ENCODE assay signal across 10 mouse cellular contexts in the genomic region with DNA sequence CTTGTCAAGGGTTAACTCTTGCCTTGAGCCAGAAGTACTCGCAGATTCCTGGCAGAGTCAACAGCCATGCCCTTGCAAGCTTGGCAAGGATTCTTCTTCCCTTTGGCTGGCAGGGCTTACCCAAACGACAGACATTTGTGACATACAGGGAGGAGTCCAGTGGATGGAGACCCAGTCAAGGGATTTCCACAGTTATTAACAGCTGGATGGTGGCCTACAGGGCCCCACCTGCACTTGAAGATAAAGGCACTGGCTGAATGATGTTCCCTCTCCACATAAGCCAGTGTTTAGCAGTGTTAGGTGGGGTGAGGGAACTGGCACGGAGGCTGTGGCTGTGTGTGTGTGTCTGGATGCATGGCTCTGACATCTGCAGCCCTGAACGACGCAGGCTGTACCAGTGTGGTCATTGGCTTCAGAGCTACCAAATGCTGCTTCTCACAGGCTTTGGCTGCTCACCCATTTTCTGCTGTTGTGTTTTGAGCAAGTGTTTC.
A peak's percentile ranks its signal among the peaks of the same experiment; 100 is the strongest.
DNase-seq lines count a peak whose midpoint lies in the region; ATAC-seq and TF ChIP-seq lines count a peak whose summit lies in the region.
"Had no signal": no experiment of that assay in that cellular context is flagged by ENCODE, and none has a peak within 500 bp of the region (broad histone marks: within the 10 kb centered on the region; RNA-seq: fewer than 3 reads in every experiment).

No protein-coding gene starts in this region.

- no peaks in the 10 kb centered on the region for H3K27me3 ChIP-seq in hindbrain, postnatal 0 days (ENCODE audit: insufficient read depth, low read length)
- H3K27me3 ChIP-seq in hindbrain, embryonic 11.5 days (ENCODE audit: control insufficient read depth, insufficient read depth, low read length), result no peaks in the 10 kb centered on the region
- H3K27me3 ChIP-seq in lung, postnatal 0 days (replicated peaks; ENCODE audit: insufficient read depth, low read length), result no peaks in the 10 kb centered on the region
- no peaks in the 10 kb centered on the region for H3K27me3 ChIP-seq in intestine, postnatal 0 days (replicated peaks; ENCODE audit: control insufficient read depth, insufficient read depth, low read length)
- H3K27me3 ChIP-seq: limb, embryonic 13.5 days; megakaryocyte, embryonic 14.5 days had no signal

- no peak overlapping the region for H3K27ac ChIP-seq in hindbrain, postnatal 0 days
- H3K27ac ChIP-seq in hindbrain, embryonic 11.5 days (ENCODE audit: low read depth, low read length), result no peak overlapping the region
- no peak overlapping the region for H3K27ac ChIP-seq in lung, postnatal 0 days (ENCODE audit: low read length)
- H3K27ac ChIP-seq in intestine, postnatal 0 days (ENCODE audit: low read depth, low read length), result no peak overlapping the region
- H3K27ac ChIP-seq: limb, embryonic 13.5 days had no signal

- H3K4me3 ChIP-seq in hindbrain, postnatal 0 days (ENCODE audit: low read length), result no peak overlapping the region
- no peak overlapping the region for H3K4me3 ChIP-seq in hindbrain, embryonic 11.5 days (ENCODE audit: low read depth, low read length)
- no peak overlapping the region for H3K4me3 ChIP-seq in lung, postnatal 0 days (ENCODE audit: low read depth, low read length)
- H3K4me3 ChIP-seq in intestine, postnatal 0 days (ENCODE audit: low read depth, low read length), result no peak overlapping the region
- H3K4me3 ChIP-seq: limb, embryonic 13.5 days; megakaryocyte, embryonic 14.5 days had no signal

- peak; percentile 77 for DNase-seq in hindbrain, postnatal 0 days (ENCODE audit: low spot score)
- no peak for DNase-seq in hindbrain, embryonic 11.5 days (ENCODE audit: low spot score)
- peak; percentile 67 for DNase-seq in adrenal gland, adult 2 months
- peak; percentile 54 for DNase-seq in brain, embryonic 14.5 days (ENCODE audit: low read depth)
- peak; percentile 66 for DNase-seq in lung, postnatal 0 days (ENCODE audit: low spot score)
- no peak for DNase-seq in natural killer cell, adult 2 months (ENCODE audit: low spot score in 2 of 2)
- DNase-seq: thymus, postnatal 36 days had no signal

- H3K4me2 ChIP-seq in hindbrain, postnatal 0 days (ENCODE audit: low read depth, low read length), result no peak overlapping the region
- no peak overlapping the region for H3K4me2 ChIP-seq in hindbrain, embryonic 11.5 days (replicated peaks; ENCODE audit: low read depth, low read length)
- H3K4me2 ChIP-seq in lung, postnatal 0 days (replicated peaks; ENCODE audit: low read depth, low read length), result no peak overlapping the region
- H3K4me2 ChIP-seq in intestine, postnatal 0 days (replicated peaks; ENCODE audit: low read depth), result no peak overlapping the region
- H3K4me2 ChIP-seq: limb, embryonic 13.5 days had no signal

- 27% methylated on average over 5 of the region's 5 CpGs for WGBS in hindbrain, postnatal 0 days
- 84% methylated on average over 5 of the region's 5 CpGs for WGBS in hindbrain, embryonic 11.5 days
- WGBS in lung, postnatal 0 days, result 36% methylated on average over 5 of the region's 5 CpGs
- 59% methylated on average over 5 of the region's 5 CpGs for WGBS in intestine, postnatal 0 days

- H3K9ac ChIP-seq in hindbrain, postnatal 0 days (replicated peaks; ENCODE audit: low read length), result no peak overlapping the region
- no peak overlapping the region for H3K9ac ChIP-seq in hindbrain, embryonic 11.5 days (ENCODE audit: low read depth, low read length)
- no peak overlapping the region for H3K9ac ChIP-seq in lung, postnatal 0 days (replicated peaks; ENCODE audit: low read depth)
- no peak overlapping the region for H3K9ac ChIP-seq in intestine, postnatal 0 days (ENCODE audit: low read depth, low read length)
- H3K9ac ChIP-seq: limb, embryonic 13.5 days had no signal

- no peak for TF ChIP-seq POLR2A in brain, embryonic 14.5 days (IDR thresholded peaks at IDR 0.05; ENCODE audit: borderline replicate concordance, extremely low read depth, insufficient read depth, insufficient read length, poor library complexity, severe bottlenecking)

- TF ChIP-seq CTCF in hindbrain, postnatal 0 days (IDR thresholded peaks at IDR 0.05; ENCODE audit: low read depth), result no peak
- no peak for TF ChIP-seq CTCF in brain, embryonic 14.5 days (IDR thresholded peaks at IDR 0.05; ENCODE audit: borderline replicate concordance, extremely low read depth, insufficient read depth, insufficient read length)
- no peak for TF ChIP-seq CTCF in lung, postnatal 0 days (IDR thresholded peaks at IDR 0.05)
- no peak for TF ChIP-seq CTCF in intestine, postnatal 0 days (IDR thresholded peaks at IDR 0.05; ENCODE audit: low read depth)

- H3K36me3 ChIP-seq in hindbrain, postnatal 0 days (ENCODE audit: insufficient read depth, low read length), result no peaks in the 10 kb centered on the region
- H3K36me3 ChIP-seq in hindbrain, embryonic 11.5 days (ENCODE audit: control insufficient read depth, insufficient read depth, low read length), result no peaks in the 10 kb centered on the region
- no peaks in the 10 kb centered on the region for H3K36me3 ChIP-seq in lung, postnatal 0 days (ENCODE audit: insufficient read depth, low read length)
- H3K36me3 ChIP-seq in intestine, postnatal 0 days (ENCODE audit: control insufficient read depth, insufficient read depth), result no peaks in the 10 kb centered on the region
- H3K36me3 ChIP-seq: limb, embryonic 13.5 days had no signal

- 0 out of 2 replicates have a peak, but pooled peaks cover 3% of the 10 kb centered on the region for H3K4me1 ChIP-seq in hindbrain, postnatal 0 days (ENCODE audit: insufficient read depth, low read length)
- H3K4me1 ChIP-seq in hindbrain, embryonic 11.5 days (replicated peaks; ENCODE audit: control insufficient read depth, insufficient read depth, low read length), result no peaks in the 10 kb centered on the region
- peaks cover 8% of the 10 kb centered on the region for H3K4me1 ChIP-seq in lung, postnatal 0 days (ENCODE audit: insufficient read depth, low read depth, low read length)
- H3K4me1 ChIP-seq in intestine, postnatal 0 days (replicated peaks; ENCODE audit: control insufficient read depth, insufficient read depth, low read length), result 0 out of 2 replicates have a peak, but pooled peaks cover 7% of the 10 kb centered on the region
- H3K4me1 ChIP-seq: limb, embryonic 13.5 days; megakaryocyte, embryonic 14.5 days had no signal

- no peaks in the 10 kb centered on the region for H3K9me3 ChIP-seq in hindbrain, postnatal 0 days (ENCODE audit: low read length)
- no peaks in the 10 kb centered on the region for H3K9me3 ChIP-seq in hindbrain, embryonic 11.5 days (ENCODE audit: control insufficient read depth, low read length)
- no peaks in the 10 kb centered on the region for H3K9me3 ChIP-seq in lung, postnatal 0 days (ENCODE audit: low read length)
- H3K9me3 ChIP-seq in intestine, postnatal 0 days (ENCODE audit: control insufficient read depth), result no peaks in the 10 kb centered on the region
- H3K9me3 ChIP-seq: limb, embryonic 13.5 days had no signal

- ATAC-seq in hindbrain, postnatal 0 days, result peak; percentile 73
- ATAC-seq in hindbrain, embryonic 11.5 days (ENCODE audit: low FRiP score), result no peak
- ATAC-seq in lung, postnatal 0 days, result peak; percentile 37
- no peak for ATAC-seq in intestine, postnatal 0 days

- TF ChIP-seq EP300 in lung, postnatal 0 days (IDR thresholded peaks at IDR 0.05), result no peak

Comparison
In these comparisons a context has a peak if more than half of its experiments do, and no peak if none do; other contexts are left out.
1. ATAC-seq: peak in hindbrain, postnatal 0 days (single experiment) and lung, postnatal 0 days (single experiment); none in hindbrain, embryonic 11.5 days (single experiment) and intestine, postnatal 0 days (single experiment).
2. DNase-seq: peak in hindbrain, postnatal 0 days (single experiment), adrenal gland, adult 2 months (single experiment), brain, embryonic 14.5 days (single experiment) and lung, postnatal 0 days (single experiment); none in hindbrain, embryonic 11.5 days (single experiment) and natural killer cell, adult 2 months (0 of 2).